Mouse (Mus musculus) large intestine, adult 2 months (tissue): ENCODE results near the gene Scrg1. TPM values are rescaled to one million over a fixed set of nuclear protein-coding genes. Genes with fewer than 3 reads are reported as not detected.
"Not testable (repeated sequence)": the region's sequence is repeated elsewhere in the genome, so short reads cannot be mapped to it uniquely, and the experiment has no call there.

Experiments used
- DNase-seq: peaks from one replicate; pipeline ENCODE4 v3.0.0-alpha.2; 2012; ENCODE audit warnings: low read depth, low spot score
- WGBS: fragments of 180-500 bp; shearing (Covaris S2); methylation state at CpG from one replicate; pipeline ENCODE4 v1.1.7; 2018; 5-methylcytosine and 5-hydroxymethylcytosine counted together
- polyA plus RNA-seq: library from polyadenylated mRNA; depleted of rRNA; stranded (reverse); fragments of >200 nt; gene quantifications from 2 replicates; pipeline ENCODE4 v1.2.3, GENCODE M21; 2012; rRNA removed

Scrg1 gene
- polyA plus RNA-seq: 0.21 and 0.30 TPM in 2 replicates

DNA sequence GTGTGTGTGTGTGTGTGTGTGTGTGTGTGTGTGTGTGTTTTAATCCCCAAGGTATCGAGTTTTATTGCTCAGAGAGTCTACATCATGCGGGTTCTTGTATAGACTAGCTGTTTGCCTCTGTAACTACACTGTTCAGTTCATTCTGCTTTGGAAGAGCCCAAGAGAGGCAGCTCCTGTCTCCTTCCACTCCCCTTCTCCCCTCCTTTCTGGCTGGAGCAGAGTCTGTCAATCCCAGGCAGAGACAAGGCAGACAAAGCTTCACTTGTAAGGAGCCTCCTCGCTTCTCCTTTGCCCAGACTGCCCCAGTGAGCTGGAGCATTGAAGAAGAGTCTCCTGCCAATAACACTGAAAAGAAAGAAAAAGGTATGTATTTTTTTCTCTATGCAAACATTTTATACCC lies at the start of gene Scrg1:
Scrg1 (plus strand) TSS at position 159 of the 400 bp plus-strand sequence.
- DNase-seq: no peak
- 54% methylated on average over 3 of the region's 3 CpGs for WGBS

DNA sequence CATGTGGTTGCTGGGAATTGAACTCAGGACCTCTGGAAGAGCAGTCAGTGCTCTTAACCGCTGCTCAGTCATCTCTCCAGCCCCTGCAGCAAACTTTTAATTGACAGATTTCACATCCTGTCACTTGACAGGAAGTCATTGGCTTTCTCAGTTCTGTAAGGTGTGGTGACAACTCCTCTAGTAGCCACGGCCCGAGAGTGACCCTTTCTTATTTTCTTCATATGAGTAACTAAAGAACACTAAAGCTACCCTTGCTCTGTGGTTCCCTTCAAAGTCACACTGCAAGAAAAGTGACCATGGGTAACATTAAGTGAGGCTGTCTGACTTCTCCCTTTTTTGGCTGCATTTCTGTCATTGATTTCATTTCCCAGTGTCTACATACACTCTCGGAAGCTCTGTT lies 49.4 kb upstream of the Scrg1 start:
- no peak for DNase-seq
- 86% methylated on average over 4 of the region's 4 CpGs for WGBS

DNA sequence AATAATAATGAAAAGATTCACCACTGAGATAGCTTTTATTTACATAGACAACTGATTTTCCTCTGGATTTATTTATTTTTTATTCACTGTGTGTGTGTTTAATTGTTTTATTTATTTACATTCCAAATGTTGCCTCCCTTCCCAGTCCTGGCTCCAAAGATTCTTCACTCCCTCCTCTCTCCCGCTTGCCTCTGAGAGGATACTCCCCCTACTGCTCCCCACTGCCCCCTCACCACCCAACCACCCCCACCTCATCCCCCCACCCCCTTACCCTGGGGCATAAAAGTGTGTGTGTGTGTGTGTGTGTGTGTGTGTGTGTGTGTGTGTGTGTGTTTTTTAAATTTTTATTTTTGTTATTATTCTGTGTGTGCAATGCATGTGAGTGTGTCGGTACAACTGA lies 46.4 kb upstream of the Scrg1 start:
- DNase-seq: no peak
- 45% methylated on average over 2 of the region's 2 CpGs for WGBS

DNA sequence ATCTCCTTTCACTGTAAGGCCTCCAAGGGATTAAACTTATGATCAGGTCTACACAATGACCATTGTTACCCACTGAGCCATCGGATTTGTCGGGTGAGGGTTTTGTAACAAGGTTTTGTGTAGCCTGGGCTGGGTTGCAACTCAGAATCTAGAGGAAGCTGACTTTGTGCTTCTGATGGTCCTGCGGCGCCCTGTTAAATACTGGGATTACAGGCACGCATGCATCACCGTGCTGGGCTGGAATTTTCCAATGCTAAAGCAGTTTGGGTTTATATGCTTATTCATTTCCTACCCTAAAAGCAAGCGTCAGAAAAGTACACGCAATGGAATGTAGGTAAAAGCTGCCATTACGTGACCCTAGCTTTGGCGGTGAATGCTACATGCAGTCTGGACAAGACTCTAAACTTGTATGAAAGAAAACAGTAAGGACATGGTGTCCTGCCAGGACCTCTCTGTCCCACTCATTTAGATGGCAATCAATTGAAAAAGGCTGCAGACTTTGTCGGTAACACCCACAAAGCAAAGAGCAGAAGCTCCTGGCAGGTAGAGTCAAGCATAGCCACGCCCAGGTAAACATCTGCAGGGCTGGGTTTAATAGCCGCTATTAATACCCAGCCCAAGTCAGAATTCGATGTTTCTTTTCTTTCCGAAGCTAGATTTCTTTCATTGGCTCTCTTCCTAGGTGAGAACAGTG lies 45.8 kb upstream of the Scrg1 start:
- 25% methylated on average over 15 of the region's 15 CpGs for WGBS
- DNase-seq: no peak

DNA sequence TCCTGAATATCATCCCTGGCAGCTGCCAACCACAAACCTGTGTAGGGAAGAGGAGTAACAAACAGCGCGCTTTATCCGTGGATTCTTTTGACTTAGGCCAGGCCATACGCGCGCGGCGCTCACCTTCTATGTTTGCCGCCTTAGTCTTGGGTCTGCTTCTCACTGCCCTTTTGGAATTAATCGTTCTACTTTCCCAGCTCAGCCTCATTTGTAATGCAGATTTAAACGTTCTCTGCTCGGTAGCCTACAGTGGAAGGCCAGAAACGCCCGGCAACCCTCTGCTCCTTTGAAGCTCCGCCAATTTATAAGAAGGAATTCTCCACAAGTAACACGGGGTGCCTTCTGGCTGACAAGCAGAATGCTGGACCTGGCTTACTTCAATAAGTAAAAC lies 45.3 kb upstream of the Scrg1 start:
- 13% methylated on average over 16 of the region's 16 CpGs for WGBS
- DNase-seq: no peak

DNA sequence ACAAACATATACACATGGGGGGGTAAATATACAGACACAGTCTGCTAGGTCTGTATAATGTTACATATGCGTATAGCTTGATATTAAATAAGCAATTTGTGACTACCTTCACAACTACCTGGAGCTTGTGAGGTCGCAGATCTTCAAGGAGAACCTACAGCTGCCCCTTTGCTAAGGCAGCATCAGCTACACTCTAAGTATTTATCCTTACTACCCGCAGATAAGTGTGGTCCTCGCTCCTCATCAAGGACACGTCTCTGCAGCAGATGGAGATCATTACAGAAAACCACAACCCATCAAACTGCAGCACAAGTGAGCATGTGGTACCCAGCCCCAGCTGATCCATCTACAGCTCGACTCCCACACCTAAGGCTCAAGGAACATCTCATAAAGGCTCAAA lies 44.4 kb upstream of the Scrg1 start:
- 80% methylated on average over 6 of the region's 6 CpGs for WGBS
- DNase-seq: no peak

DNA sequence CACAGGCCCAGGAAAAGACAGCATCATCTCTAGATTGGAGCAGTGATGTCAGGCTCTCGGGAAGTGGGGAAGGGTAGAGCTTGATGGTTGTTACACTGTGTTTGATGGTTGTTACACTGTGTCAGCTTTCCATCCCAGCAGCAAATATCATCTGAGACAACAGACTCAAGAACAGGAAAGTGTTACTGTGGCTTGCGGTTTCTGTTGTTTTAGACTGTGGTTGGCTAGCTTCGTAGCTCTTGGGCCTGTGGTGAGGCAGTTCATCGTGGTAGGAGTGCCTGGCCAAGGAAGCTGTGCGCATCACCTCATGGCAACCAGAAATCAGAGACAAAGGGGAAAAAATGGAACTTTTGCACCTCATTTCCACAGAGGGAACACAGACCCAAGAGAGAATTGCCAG lies 38.9 kb upstream of the Scrg1 start:
- DNase-seq: no peak
- WGBS: 92% methylated on average over 5 of the region's 5 CpGs

DNA sequence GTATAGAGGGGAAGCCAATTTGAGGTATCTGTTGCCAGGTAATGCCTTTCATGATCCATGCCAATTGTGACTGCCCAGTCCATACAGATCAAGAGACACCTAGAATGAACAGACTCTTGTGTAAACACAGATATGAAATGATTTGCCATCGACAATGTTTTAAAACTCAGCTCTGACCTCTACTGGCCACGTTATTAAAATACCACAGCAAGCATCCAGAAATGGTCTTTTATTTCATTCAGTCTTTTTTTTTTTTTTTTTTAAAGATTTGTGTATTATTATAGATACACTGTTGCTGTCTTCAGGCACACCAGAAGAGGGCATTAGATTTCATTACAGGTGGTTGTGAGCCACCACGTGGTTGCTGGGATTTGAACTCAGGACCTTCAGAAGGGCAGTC lies 29.6 kb upstream of the Scrg1 start:
- DNase-seq: no peak
- WGBS: 9% methylated on average over 3 of the region's 3 CpGs

DNA sequence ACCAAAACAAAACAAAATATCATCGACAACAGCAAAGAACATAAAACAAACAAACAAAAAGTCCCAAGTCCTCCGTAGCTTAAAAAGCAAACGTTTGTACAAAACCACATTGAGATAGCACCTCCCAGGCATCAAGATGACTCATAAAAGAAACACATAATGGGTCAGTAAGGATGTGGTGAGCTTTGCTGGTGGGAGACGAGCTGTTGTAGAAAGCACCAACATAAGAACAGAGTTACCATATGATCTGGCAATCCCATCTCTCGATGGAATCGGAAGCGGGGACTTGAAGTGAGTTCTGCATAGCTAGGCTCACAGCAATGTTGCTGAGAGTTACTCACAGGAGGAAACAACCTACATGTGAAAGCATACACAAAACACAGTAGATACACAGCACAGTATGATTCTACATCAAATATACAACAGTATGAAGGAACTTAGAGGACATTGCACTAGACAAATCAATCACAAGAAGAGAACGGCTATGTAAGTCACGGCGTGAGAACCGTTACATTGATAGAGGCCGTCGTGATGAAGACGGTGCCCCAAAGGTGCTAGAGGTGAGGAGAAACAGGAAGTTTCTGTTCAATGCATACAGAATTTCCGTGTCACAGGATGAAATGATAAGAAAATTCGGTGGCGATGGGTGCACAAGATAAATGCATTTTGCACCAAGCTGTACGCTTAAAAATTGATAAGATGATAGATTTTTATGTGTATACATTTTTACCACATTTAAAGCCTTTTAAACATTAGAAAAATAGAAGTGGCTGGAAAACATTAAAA lies 27.9 kb upstream of the Scrg1 start:
- 60% methylated on average over 18 of the region's 18 CpGs for WGBS
- DNase-seq: no peak

DNA sequence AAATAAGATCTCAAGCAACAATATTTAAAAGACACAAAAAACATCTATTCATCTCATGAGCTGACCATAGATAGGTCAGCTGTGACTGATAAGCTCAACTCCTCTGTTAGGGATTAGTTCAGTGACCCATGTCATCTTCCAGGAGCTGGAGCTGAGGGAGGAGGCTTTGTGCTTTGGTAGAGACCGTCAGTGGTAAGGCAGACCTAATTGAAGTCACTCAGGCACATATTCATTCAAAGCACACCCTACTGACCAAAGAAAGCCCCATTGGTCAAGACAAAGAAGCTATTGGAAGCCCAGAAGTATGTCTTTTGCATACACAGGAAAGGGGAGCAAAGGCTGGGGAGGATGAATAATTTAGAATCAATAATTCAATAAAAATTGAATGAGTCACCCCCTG lies 27.2 kb upstream of the Scrg1 start:
- WGBS: 11% methylated on average over 1 of the region's 1 CpGs
- DNase-seq: no peak

DNA sequence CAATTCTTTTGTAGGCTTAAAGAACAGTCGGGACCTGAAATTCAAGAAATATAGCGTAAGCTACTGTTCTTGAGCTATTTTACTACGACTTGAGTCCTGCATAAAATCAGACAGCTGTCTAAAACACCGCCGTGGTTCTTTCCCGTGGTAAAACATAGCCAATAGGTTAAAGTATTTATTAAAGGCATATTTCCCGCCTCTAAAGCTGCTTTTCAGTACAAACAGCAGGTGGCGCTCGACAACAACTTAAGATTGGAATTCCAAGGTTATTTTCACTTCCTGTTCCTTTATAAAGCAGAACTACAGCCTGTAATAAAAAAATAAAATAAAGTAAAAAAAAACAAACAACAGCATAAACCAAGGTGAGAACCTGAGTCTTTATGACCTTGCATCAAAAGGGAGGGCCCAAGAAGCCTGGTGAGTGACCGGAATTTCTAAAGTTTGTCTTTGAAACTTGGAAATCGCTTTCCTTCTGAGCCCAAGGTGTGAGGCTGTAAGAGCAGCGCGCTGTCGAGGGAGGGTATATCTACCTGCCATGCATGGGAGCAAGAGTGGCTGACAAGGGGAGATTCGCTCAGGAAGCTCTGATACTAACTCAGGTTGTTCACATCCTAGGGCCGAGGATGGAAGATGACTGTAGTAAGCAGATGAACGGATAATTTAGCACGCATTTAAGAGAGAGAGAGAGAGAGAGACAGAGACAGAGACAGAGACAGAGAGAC lies 26.4 kb upstream of the Scrg1 start:
- WGBS: 22% methylated on average over 18 of the region's 18 CpGs
- DNase-seq: peak; percentile 72

DNA sequence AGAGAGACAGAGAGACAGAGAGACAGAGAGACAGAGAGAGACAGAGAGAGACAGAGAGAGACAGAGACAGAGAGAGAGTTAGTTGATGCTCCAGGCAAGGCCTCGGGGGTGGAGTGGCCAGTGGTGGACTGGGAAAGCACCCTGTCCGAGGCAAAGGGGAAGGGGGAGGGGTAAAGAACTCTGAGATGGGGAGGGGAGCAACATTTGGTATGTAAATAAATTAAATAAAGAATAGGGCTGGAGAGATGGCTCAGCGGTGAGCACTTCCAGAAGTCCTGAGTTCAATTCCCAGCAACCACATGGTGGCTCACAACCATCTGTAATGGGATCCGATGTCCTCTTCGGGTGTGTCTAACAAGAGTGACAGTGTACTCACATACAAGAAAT lies 25.8 kb upstream of the Scrg1 start:
- not testable (repeated sequence) for DNase-seq
- WGBS: 47% methylated on average over 5 of the region's 5 CpGs

DNA sequence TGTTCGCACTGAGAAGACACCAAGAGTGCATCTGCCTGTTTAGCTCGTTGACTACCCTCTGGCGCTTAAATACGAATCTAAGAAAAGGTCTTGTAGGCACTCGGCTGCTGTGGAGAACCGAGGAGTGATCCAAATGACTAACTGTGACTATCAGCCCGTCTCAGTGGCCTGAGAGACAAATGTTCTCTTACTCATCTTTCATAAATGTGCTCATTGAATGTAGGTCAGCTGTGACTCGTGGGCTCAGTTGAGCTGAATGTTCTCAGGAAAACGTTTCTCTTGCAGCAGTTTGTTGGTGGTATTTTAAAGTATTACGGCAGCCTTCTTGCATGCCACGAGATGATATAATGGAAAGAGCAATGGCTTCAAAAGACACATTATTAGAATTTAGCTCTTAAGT lies 24.8 kb upstream of the Scrg1 start:
- no peak for DNase-seq
- WGBS: 77% methylated on average over 11 of the region's 11 CpGs

DNA sequence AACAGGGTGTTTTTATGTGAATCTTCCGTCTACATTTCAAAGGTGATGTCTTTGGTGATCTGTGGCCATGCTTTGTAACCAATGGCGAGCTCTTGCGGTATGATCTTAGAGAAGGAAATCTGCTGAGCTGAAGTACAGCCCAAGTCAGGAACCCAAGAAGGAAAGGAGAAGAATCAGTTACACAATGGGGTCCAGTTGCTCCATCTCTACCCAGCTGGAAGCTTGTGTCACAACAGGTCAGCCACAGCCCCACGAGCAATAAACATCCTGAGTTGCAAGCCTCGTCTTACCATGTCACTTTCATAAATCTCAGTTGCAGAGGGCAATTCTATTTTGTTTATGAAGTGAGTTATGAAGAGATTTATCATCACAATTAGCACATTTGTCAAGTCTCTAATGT lies 22.9 kb upstream of the Scrg1 start:
- 73% methylated on average over 5 of the region's 5 CpGs for WGBS
- no peak for DNase-seq

DNA sequence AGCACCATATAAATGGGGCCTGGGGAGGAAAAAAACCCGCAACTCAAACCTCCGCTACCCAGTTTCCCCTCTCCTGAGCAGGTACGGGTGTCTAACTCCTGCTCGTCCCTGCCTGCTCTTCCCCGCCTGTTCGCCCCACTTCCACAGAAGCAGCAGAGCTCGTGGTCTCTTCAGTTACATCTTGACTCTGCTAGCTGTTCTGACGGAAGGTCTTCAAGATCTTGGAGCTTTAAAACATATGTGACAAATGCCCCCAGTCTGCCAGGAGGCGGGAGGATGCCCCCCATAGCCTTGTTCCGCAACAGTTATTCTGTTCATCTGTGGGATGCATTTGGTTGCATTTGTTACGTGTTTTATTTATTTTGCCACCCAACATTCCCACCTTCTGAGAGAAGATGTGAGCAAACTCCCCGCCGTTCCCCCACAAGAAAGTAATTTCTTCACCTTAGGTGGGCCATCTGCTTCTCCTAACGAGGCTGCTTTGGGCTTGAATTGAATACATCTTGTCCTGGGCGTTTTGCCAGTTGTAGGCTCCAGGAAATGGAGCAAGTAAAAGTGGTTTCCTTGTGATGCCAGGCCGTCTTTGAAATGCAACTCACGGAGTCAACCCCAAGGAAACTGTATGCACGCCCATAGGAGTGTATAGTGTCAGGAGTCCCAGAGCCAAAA lies 19.8 kb upstream of the Scrg1 start:
- WGBS: 48% methylated on average over 18 of the region's 18 CpGs
- DNase-seq: no peak

DNA sequence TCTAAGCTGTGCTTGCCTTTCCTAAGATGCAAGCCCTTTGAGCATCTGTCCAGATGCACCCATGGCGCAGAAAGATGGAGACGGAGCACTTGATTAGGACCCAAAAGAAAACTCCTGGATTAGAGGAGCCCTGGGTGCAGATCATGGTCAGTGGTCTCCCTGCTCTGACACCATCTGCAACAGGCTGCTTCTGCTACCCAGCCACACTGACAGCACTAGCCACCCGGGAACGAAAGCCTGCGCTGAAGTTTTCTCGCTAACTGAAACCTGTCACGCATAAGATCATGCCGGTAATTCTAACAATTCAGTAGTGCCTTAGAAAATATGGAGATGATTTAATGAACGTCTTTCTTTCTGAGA lies 19.3 kb upstream of the Scrg1 start:
- WGBS: 87% methylated on average over 9 of the region's 9 CpGs
- DNase-seq: no peak

DNA sequence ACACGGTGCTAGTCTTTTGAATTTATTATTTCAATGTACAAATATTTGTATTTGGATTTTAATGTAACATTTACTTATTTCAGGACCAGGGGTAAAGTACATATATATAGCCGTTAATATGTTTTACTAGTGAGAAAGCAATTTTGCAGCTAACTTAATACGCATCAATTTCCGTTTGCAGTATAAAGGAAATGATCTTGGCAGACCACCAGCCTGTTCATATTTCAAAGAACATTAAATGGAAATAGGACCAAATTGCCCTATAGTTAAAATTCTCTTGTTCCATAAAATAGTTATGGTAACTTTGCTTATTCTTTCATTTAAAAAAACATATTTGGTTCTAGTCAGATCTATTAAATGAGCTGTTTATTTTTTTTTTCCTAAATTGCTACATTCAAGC lies 14.6 kb upstream of the Scrg1 start:
- WGBS: 24% methylated on average over 4 of the region's 4 CpGs
- DNase-seq: no peak

DNA sequence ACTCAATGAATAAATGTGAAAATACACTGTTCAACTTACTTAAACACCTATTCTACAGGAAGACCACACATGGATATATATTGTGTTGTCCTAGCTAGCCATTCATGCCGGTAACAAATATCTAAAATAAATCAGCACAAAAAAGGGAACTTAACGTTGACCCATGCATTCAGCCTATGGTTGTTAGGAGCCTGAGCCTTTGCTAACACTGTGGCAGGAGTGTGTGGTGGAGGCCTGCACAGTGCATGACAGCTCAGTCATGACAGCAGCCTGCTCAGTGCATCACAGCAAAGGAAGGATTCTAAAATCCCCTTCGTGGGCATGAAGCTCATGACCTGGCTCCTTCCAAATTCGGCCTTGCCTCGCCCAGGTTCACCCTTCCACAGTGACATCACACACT lies 14.2 kb upstream of the Scrg1 start:
- WGBS: 71% methylated on average over 5 of the region's 5 CpGs
- no peak for DNase-seq

DNA sequence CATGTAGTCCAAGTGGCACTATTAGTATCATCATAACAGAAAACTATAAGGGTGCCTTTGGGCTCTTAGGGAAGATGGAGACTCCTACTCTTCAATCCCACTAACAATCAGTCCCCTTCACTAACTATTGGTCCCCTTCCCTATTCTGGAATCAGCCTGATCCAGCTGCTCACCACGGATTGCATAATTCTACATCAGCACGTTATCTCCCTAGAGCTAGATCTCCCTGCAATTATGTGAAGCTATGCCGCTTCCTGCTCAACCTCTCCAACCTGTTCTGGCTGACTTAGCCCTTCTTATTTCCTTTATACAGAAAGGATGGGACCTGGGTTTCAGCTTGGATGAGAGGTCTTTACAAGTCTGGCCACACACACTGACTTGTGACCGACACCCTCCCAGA lies 12.4 kb upstream of the Scrg1 start:
- 30% methylated on average over 4 of the region's 4 CpGs for WGBS
- no peak for DNase-seq

DNA sequence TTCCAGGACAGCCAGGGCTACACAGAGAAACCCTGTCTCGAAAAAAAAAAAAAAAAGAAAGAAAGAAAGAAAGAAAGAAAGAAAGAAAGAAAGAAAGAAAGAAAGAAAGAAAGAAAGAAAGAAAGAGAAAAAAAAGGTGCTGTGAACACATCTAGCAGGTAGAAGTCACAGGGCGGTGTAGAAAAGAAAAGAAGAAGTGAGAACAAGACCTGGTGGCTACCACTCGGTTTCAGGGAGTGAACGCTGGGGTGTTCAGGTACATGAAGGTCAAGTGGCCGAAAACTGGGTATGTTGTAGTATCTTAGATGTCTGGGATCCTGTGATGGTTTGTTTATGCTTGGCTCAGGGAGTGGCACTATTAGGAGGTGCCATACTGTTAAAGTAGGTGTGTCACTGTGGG lies 9.8 kb upstream of the Scrg1 start:
- 88% methylated on average over 4 of the region's 5 CpGs for WGBS
- DNase-seq: not testable (repeated sequence)
